Mouse (Mus musculus) thymus, adult 18-20 months (tissue): ENCODE data around the gene Foxl1.

ENCODE experiments used
- DNase-seq, 2 experiments: peaks; one replicate each; pipeline ENCODE4 v3.0.0; 2022; ENCODE audit warnings: mixed read lengths in 2 of 2

The Foxl1 gene

DNA sequence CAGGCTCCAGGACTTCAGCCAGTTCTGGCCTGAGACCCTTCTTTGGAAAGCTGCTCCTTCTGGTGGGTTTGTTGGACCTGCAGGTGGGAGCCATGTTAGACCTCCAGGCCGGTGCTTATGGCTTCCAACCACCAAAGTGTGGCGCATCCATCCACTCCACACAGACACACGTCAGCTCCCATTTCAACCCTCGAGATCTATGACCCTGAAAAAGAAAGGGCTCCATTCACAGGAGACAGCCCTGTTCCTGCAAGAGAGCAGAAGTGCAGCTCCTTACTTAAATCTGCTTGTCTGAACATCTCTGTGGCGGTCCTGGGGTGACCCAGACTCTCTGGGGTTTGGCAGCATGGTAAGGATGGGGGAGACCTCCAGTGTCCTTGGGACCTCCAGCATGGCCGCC lies 34.2 kb upstream of the Foxl1 start:
- DNase-seq, result no peak

DNA sequence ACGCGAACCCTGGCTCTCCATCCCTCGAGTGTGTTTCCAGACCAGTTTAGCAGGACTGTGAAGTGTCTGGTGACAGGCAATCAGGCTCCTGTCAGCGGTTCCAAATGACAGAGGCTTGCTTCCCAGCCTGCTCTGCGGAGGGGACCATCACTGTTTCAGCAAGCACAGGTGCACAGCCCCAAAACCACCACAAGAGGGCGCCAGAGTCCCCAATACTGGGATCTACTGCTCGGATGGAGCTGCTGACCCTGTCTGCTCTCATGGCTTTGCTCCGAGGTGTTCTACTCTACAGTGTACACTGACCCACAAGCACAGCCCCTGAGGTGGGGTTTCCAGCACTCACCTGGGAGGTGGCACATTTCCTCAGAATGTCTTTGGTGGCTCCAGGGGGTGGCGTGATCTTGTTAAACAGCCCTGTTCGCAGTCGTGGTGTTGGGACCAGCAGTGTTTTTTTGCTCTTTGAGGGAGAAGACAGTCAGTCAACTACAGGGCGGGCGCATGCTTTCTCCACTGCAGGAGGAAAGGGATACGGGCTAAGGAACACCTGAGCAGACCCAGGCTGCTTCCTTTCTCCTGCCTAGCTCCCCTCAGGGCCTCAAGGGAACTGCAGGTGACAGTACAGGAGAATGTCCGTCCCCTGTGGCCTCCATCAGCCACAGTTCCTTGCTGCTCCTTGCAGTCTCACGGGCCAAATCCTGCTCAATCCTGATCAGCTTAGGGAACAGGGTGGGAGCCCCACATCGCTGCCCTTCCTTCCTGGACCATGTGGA lies 23.5 kb upstream of the Foxl1 start:
- peak; percentile 35 to 37 for DNase-seq

DNA sequence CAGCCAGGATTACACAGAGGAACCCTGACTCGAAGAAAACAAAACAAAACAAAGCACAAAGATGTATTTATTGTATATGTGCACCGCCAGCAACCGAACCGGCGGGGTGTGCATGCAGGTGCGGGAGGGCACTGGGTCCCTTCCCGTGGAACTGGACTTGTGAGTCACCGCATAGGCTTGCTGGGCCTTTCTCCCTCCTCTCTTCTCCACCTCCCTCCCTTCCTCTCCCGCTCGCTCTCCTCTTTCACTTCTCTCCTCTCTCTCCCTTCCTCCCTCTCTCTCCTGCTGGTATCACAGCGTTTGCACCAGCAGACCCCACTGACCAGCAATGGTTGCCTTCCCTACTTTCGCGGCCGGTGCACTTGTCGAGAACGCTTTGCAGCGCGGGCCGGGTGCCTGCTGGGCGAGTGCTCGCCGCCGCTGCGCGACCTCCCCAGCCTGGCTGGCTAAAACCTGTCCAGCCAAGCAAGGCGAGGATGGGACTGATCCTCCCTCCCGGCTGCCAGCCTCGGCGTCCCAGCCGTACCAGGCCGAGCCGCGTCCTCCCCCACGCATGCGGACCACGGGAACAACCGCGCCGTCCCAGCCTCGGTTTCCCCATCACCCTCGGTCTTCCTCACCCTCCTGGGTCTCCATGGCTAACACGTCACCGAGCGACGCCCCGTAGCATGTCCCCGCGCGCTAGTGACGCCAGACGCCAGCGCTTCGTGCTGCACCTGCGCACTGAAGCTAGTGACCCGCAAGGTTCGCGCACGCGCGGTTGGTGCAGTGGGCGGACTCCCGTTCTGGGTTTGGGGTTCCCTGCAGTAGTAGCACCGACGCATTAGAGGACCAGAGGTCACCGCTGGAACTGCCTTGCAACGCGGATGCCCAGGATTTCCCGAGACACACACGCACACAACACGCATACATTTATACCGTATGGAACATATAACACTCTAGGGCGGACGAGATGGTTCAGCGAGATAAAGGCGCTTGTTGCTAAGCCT lies 19.8 kb upstream of the Foxl1 start, which contains the start of gene Mthfsd:
TSS of gene Mthfsd (minus strand) at position 725 of the 989 bp plus-strand sequence.
- peak; percentile 97 for DNase-seq

DNA sequence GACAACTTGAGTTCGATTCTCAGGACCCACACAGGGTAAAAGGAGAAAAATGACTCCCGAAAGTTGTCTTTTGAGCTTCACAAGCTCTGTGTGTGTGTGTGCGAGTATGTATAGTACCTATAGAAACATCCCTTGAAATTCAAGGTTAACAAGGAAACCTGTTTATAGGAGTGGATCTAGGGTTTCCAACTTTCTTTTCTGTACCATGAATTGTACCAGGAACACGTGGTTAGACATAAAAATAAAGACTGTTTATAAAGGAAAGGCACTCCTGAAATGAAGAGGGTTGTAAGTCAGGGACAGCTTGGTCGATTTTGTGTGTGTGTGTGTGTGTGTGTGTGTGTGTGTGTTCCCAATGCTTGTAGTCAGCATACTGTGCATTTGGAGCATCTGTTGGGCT lies 19.1 kb upstream of the Foxl1 start:
- DNase-seq, result no peak

DNA sequence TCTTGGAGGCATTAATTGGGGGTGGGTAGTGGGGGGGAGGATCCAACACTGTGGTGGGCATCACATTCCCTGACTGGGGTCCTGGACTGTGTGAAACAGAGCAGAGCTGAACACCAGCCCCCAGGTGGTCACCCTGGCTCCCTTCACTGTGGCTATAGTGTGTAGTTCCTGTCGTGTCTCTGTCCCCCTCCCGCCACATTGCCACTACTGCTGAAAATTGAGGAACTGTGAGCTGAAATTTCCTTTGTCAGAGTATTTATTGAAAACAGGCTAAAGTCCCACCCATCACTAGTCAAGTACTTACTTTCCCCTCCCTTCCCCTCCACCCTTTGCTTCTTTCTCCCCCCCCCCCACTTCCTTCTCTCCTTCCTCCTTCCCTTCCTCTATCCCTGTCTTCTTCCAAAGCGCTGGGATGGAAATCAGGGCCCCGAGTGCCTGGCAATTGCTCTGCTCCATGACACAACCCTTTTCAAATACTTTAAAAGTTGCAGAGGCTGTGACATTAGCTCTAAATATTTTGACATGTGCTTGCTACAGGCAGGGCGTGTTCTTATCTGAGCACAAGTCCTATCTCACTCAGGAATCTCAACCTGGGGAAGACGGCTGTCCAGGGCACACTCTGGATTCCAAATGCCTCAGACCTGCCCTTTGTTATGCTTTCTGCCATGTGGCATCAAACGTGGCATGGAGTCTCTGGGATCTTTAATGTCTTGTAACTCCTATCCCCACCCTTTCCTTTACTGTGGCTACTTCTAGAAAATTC lies 16.4 kb upstream of the Foxl1 start:
- DNase-seq, result no peak

DNA sequence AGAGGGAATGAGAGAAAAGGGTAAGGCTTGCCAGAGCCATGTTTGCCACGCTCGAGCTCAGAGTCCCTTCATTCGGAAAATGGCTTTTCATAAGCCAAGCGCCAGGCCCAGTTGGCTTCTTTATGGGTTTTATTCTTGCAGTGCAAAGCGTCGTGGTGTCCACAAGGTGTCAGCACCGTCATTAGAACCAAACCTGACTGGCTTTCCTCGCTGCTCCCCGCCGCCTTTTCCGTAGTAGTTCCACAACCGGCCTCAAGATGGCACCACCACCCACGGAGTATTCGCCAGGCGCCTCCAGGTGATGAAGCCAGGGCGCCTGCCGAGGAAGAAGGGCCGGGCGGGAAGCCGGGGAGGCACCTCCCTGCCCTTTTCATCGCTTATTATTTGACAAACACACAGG lies 14.5 kb upstream of the Foxl1 start:
- DNase-seq, result peak; percentile 85 to 86

DNA sequence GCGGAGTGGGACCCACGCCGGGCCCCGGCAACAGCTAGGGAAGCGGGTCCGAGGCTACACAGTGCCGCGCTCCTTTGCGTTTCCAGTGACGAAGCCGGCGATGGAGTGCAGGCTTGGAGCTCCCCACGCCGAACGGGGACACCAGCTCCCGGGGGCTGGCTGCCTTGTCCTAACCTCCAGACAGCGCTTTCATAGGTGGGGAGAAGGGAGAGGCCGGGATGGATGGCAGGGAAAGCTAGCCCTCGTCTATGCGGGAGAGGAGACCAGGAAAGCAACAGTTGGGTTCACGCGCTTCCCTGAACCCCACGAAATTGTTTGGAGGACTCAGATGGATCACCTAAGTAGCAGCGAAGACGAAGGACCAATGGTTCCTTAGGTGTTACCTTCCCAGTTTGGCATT lies 12.6 kb upstream of the Foxl1 start:
- no peak for DNase-seq

DNA sequence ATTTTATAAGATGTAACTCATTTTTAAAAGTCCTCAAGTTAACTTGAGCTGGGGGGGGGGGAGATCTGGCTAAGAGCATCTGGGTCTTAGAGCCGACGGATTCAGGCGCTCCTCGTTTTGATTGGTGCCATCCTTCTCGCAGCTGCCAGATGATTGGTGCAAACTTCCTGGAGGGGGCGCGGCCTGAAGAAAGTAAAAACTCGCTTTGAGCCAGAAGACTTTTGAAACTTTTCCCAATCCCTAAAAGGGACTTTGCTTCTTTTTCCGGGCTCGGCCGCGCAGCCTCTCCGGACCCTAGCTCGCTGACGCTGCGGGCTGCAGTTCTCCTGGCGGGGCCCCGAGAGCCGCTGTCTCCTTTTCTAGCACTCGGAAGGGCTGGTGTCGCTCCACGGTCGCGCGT lies 11.8 kb upstream of the Foxl1 start, which contains the start of gene Foxc2:
TSS of gene Foxc2 (plus strand) at position 224 of the 400 bp plus-strand sequence.
- DNase-seq, result peak; percentile 49 to 59

DNA sequence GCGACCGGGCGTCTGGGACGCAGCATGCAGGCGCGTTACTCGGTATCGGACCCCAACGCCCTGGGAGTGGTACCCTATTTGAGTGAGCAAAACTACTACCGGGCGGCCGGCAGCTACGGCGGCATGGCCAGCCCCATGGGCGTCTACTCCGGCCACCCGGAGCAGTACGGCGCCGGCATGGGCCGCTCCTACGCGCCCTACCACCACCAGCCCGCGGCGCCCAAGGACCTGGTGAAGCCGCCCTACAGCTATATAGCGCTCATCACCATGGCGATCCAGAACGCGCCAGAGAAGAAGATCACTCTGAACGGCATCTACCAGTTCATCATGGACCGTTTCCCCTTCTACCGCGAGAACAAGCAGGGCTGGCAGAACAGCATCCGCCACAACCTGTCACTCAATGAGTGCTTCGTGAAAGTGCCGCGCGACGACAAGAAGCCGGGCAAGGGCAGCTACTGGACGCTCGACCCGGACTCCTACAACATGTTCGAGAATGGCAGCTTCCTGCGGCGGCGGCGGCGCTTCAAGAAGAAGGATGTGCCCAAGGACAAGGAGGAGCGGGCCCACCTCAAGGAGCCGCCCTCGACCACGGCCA lies 11.1 kb upstream of the Foxl1 start:
- no peak for DNase-seq

DNA sequence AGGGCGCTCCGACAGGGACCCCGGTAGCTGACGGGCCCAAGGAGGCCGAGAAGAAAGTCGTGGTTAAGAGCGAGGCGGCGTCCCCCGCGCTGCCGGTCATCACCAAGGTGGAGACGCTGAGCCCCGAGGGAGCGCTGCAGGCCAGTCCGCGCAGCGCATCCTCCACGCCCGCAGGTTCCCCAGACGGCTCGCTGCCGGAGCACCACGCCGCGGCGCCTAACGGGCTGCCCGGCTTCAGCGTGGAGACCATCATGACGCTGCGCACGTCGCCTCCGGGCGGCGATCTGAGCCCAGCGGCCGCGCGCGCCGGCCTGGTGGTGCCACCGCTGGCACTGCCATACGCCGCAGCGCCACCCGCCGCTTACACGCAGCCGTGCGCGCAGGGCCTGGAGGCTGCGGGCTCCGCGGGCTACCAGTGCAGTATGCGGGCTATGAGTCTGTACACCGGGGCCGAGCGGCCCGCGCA lies 10.5 kb upstream of the Foxl1 start:
- DNase-seq, result no peak

DNA sequence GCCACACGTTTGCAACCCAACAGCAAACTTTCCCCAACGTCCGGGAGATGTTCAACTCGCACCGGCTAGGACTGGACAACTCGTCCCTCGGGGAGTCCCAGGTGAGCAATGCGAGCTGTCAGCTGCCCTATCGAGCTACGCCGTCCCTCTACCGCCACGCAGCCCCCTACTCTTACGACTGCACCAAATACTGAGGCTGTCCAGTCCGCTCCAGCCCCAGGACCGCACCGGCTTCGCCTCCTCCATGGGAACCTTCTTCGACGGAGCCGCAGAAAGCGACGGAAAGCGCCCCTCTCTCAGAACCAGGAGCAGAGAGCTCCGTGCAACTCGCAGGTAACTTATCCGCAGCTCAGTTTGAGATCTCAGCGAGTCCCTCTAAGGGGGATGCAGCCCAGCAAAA lies 9.8 kb upstream of the Foxl1 start:
- no peak for DNase-seq

DNA sequence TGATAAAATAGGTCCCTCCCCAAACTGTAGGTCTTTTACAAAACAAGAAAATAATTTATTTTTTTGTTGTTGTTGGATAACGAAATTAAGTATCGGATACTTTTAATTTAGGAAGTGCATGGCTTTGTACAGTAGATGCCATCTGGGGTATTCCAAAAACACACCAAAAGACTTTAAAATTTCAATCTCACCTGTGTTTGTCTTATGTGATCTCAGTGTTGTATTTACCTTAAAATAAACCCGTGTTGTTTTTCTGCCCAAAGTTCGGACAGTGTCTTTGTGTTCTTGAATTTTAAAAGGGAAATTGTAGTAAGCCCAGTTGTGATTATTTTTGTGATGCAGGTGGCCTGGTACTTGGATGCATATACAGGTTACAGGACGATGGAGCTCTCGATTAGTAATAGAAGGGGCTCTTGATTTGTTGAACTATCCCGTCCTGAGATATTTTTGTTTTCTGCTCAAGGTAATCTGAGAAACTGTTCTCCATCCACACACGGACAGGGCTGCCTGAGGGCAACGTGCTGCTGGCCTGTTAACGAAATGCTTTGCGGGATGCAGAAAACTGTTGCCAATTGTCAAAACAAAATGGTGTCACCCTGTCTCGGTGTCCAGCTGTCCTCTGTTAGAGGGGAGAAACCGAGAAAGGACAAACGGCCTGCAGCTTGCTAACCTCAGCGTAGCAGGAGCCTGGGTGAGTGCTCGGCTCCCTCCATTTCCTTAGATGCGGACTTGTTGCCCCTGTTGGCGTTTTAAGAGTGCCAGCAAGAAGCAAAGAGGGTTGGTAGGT lies 8.9 kb upstream of the Foxl1 start:
- DNase-seq, result no peak

DNA sequence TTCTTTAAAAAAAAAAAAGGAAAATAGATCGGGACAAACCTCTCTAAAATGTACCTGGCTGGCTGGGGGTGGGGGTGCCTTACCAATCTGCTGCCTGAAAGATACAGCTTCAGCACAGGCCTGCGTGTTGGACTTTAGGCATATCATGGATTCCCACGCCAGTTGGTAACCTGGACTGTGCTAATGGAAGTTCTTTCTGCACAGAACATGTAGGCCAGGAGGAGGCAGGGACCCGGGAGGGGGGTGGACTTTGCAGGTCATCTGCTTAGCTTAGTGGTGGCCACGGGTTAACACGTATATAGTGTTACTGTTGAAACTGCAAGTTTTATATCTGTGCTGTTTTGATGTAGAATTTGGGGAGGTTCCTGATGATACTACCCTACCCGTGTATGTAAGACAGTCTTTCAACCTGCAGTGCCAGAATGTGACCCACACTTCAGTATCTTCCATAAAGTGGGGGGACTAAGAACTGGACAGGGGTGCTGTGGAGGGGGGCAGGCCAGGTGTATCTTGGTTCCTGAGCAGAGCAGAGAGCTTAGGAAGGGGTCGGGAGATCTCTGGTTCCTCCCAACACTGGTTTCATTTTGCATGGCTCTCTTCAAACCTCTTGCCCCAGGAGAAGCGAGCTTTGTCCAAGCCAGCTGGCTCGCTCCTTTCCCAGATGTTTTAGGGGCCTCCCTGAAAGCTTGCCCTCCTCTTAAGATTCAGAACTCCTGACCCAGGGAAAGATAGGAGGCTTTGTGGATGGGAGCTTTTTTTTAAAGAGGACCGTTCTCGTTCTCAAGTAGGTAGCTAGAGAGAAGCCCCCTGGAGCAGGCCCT lies 7.9 kb upstream of the Foxl1 start:
- DNase-seq, result no peak

DNA sequence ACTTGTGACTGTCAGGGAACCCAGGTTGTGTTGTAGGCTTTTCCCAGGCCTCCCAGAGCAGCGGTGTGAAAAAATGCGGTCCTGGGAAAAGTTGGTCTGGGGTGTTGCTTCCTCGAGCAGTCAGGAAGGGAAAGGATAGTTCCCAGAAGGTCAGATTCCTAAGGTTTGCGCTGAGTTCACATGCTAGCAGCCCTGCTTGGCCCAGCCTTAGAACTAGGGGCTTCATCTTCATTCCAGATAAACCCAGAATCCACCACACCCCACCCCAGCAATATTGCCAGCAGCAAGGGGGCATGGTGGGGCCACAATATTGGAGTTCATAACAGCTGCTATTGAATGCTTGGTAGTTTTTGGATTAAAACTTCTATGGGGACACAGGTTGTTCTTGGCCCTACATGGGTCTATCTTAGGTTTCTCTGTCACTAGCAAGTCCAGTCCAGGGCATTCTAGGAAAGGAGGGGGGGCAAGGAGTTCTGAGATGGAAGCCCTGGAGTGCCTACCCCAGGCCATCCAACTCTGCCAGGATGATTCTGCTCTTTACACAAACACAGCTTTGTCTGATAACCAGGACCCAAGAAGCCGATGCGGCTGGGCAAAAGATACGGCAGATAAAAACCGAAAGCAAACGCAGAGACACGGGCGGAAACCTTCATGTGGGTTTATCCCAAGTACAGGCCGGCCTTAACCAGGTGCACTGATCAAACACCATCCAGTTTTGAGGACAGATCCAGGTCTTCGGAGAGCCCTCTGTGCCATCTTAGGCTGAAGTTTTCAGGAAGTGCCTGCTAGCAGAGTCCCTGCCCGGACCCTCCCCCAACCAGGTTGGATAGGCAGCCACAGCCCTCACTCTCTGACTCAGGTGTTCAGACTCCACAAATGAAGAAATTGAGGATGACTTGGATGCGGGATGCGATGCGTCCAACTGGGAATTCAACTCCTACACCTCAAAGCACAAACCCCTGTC lies 7.0 kb upstream of the Foxl1 start:
- DNase-seq, result no peak

DNA sequence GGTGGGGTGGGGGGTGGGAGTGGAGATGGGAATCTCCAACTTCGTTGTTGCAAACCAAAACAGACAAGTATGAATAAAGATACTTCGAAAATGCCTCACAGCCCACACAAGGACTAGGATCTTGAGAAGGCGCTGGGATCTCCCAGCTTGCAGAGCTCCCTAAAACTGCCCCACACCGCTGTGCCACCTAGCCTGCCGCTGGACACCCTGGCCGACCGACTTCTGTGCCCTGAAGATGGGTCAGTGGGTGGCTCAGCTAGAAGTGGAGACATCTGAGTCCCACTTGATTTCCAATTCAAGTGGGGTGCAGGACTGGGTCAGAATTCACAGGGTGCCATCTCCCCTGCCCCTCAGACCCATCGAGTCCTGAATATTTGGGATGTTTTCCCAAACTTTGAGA lies 6.0 kb upstream of the Foxl1 start:
- no peak for DNase-seq

DNA sequence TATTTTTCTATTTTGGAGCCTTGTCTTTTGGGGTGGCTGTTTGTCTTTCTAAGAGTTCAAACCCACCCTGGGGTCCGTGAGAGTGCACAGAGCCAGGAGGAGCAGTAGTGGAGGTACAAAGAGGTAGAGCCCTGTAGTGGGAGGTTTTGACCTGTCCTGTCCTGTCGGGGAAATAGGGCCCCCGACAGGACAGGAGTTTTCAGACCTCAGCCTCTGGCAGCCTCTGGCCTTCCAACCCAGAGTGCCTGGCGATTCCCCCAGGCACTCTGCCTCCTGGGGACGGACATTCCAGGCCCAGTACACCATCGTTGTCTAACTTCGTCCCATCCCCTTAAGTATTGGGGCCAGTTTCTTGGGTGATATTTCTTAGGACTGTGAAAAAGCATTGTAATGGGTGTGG lies 5.4 kb upstream of the Foxl1 start:
- DNase-seq, result no peak

DNA sequence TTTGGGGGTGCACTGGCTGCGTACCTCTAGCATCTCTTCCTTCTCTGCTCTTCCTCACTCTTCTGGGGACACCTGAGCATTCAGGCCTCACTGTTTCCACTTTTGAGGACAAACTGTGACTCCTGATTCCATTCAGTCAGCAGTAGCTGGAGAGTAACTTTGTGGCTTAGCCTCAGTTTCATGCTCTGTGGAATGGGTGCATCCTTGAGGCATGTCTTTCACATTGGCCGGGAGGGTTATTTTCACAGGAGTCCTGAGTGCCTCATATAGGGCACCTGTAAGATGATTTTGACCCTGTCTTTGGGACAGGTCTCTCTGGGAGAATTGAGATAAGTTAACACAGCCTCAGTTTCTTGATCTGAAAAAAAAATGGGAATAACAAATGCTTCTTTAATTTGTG lies 4.6 kb upstream of the Foxl1 start:
- no peak for DNase-seq

DNA sequence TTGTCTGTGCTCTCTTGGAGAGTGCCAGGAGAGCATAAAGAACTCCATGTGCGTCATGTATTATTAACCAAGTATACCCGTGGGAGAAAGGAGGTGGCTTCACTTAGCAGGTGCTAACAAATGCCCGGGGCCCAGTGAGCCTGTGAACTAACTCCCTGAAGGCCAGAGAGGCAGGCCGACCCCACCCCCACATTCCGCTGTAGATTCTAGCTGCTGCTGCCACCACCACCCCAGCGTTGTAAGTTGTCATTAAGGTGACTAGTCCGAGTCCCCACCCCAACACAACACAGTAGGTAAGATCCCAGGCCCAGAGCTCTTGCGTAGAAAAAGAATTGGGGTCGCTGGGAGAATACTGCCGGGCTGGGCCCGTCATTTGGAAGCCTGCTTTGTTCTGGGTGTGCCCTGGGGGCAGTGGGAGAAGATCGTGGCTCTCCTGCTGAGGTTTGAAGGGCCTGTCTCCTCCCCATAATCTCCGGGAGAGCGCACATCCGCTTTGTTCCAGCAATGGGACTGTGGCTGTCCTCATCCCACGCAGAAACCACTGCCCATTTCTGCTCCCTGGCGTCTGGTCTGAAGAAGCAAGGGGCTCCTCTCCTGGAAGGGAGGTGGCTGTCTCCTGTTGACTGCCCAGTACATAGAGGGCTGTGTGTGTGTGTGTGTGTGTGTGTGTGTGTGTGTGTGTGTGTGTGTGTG lies 3.0 kb upstream of the Foxl1 start:
- DNase-seq, result no peak
